Mouse (Mus musculus) kidney, adult 2 months (tissue): ENCODE measurements around the gene Cd248.

Experiments
- CTCF ChIP-seq: fragments of 200-500 bp; conservative IDR thresholded peaks from 2 replicates; pipeline ENCODE4 v1.5.1; 2011; ENCODE audit warnings: low read depth, mild to moderate bottlenecking, control low read depth, low read length, moderate library complexity, mixed read lengths; ENCODE audit not compliant: insufficient read depth, insufficient read length
- POLR2A ChIP-seq: fragments of 200-500 bp; IDR thresholded peaks from one replicate; pipeline ENCODE4 v1.6.1; 2011; ENCODE audit warnings: low read depth, low read length, control low read depth

DNA sequence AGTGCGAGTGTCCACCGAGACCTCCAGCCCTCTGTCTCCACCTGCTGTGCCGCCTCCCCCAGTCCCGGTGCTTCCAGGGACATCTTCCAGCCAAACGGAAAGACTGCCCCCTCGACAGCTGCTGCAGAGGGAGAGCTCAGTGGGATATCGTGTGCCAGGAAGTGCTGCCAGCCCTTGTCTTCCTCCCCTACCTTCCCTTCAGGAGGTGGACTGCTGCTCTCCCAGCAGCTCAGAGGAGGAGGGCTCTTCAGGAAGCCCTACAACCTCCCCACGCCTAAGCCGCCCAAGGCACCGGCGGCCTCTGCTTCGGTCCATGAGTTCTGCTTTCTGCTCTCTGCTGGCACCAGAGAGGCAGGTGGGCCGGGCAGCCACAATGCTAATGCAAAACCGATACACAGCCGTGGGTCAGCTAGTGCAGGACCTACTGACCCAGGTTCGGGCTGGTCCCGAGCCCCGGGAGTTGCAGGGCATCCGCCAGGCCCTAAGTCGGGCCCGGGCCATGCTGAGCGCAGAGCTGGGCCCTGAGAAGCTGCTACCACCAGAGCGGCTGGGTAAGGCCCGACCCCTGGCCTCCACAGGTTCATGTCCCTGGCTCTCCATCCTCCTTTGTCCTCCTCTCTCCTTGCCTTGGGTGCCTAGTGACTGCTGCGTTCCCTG, 15.6 kb upstream of the Cd248 start:
- no peak for TF ChIP-seq CTCF
- no peak for TF ChIP-seq POLR2A
